Mouse (Mus musculus) C3H10T1/2 (cell line): Measurements from ENCODE around the gene Ap2m1. TPM values are rescaled to one million over a fixed set of nuclear protein-coding genes. Genes with fewer than 3 reads are reported as not detected.

Experiments
- polyA plus RNA-seq, 2 experiments: library from polyadenylated mRNA; unstranded; fragments of >200 nt; fragmentation: generic; extraction: Trizol; gene quantifications; one replicate each; pipeline ENCODE4 v1.2.1; 2012; ENCODE audit warnings: missing spikeins in 2 of 2

The Ap2m1 gene
- polyA plus RNA-seq: 100 to 1,000 TPM; 391 to 480 TPM

GRCm38 (mm10) chr16:20535296-20536080, at the start of gene Ap2m1:
Gene Ap2m1 (plus strand): TSS chr16:20535478.

DNA sequence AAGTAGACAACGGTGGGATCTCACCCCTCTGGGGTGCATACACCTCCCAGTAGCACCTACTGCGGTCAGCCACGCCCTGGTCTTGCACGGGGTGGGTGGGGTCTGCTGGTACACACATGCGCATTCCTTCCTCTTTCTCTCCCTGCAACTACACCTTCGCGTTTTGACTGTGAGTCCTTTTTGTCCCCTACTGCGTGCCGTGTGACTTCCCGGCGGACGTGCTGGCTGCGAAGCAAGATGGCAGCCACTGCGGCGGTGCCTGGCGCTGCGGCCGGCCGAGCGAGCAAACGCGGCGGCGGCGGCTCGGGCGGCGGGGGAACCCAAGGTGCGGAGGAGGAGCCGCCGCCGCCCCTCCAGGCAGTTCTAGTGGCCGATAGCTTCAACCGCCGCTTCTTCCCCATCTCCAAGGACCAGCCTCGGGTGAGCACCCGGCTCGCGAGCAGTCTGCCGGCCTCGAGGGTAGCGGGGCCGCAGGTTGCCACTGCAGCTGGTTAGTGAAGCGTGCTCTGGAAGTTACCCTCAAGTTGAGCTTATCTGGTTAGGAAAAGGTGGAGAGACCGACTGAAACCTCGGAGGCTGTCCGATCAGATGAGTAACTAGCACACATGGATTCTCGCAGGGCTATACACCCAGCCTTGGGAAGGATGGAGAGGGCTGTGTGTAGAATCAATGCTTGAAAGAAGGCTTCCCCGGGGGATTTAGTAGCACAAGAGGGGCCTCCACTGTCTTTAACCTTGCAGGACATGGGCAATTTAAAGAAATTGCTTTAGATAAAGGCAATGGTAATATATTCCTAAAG, 36.4 kb upstream of the Ap2m1 start, which contains the start of gene Eif2b5:
TSS of gene Eif2b5 (plus strand) at position 141 of the 799 bp plus-strand sequence.

DNA sequence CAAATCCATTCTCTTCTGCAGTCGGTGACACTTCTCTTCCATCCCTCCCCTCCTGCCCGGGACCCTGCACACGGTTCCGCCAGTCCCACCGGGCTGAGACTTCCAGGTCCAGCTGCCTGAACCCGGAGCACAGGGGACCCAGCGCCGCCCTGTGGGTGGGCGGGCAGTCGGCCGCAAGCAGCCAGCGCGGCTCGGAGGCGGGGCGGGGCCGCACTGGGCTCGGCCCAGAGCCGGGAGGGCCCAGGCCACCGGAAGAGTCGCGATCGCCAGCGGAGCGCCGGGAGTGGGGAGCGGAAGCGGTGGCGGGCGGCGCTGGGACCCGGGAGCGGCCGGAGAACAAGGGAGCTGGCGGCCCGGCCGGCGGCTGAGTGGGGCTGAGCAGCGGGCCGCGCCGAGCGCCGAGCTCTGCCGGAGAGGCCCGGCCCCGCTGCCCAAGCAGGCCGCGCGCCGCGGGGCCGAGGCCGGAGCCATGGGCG, 18.5 kb upstream of the Ap2m1 start, which contains the start of gene Dvl3:
TSS of gene Dvl3 (plus strand) at position 257 of the 476 bp plus-strand sequence.

DNA sequence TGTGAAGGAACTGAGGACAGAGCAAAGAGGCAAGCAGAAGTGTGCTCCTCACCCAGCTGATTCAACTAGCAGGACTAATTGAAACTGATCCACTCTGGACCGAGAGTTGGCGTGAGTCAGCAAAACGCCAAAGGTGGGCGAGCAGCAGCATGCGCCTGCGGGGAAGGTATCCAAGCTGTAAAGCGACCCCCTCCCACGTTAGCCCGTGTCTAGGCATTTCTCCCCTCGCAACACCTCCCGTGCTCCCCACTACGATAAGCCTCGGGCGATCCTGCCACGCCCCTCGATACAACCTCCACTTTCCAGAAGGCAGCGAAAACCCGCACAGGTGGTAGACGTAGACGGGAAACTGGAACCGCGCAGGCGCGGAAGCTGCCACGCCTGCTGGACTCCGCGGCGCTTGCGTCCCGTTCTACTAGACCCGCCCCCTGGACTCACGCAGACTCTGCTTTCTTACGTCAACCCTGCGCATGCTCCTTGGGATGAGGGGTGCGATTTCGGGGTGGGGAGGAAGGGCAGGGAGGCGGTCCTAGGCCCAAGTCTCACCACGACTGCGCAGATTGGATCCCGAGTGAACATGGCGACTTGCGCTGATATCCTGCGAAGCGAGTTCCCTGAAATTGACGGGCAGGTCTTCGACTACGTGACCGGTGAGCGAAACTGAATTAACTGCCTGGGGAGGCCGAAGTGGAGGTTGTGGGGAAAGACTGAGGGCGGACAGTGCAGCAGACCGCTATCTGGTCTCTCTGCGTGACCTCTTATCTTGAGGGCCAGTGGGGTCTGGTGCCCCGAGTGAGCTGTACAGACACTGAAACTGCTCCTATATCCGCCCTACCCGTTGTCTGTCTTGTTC, 13.0 kb downstream of the Ap2m1 start, which contains the start of gene Abcf3:
TSS of gene Abcf3 (plus strand) at position 482 of the 853 bp plus-strand sequence.

DNA sequence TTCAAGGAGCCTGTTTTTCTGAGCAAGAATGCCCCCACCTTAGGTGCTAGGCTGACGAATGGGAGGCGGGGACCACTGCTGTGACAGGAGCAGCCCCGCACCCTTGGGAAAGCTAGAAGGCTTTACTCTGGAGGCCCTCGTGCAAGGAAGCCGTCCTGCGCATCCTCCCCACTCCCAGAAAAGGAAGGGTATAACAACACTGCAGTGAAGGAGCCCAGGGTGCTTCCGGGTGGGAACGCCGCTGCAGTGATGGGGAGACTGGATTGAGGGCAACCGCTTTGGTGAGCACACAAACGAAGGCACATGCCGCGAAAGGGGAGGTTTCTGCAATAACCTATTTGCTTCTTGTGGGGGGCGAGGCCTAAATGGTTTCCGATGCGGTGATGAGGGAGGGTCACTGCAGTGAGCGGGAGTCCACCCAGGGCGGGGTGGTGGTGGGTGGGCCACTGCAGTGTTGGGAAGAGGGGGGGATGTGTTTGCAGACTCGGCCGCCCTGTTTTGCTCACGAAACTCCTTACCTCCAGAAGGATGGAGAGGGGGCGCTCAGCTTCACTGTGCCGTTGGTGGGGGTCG, 54.2 kb downstream of the Ap2m1 start, which contains the start of gene Vwa5b2:
TSS of gene Vwa5b2 (plus strand) at position 106 of the 573 bp plus-strand sequence.

Other genes starting within 250 kb of the Ap2m1 start
- gene Parl, start 233.1 kb upstream of the Ap2m1 start, polyA plus RNA-seq: 10 to 100 TPM; 74.0 to 74.2 TPM
- under 1 TPM in 1 of 2 experiments, not detected in 1; 0.09 TPM for gene Cyp2ab1, start 210.1 kb upstream of the Ap2m1 start, polyA plus RNA-seq
- gene Abcc5, start 109.1 kb upstream of the Ap2m1 start, polyA plus RNA-seq: 10 to 100 TPM in 1 of 2 experiments, 1 to 10 TPM in 1; 5.8 to 36.2 TPM
- 100 to 1,000 TPM in 1 of 2 experiments, 10 to 100 TPM in 1; 71.0 to 162 TPM for gene Eif2b5, start 36.7 kb upstream of the Ap2m1 start, polyA plus RNA-seq
- gene Dvl3, start 18.5 kb upstream of the Ap2m1 start, polyA plus RNA-seq: 10 to 100 TPM in 1 of 2 experiments, 1 to 10 TPM in 1; 4.9 to 25.9 TPM
- 10 to 100 TPM; 32.1 to 35.4 TPM for gene Abcf3, start 13.1 kb downstream of the Ap2m1 start, polyA plus RNA-seq
- gene Vwa5b2, start 54.0 kb downstream of the Ap2m1 start, polyA plus RNA-seq: under 1 TPM; 0.04 TPM
- 10 to 100 TPM; 11.0 to 40.1 TPM for gene Eef1akmt4, start 76.1 kb downstream of the Ap2m1 start, polyA plus RNA-seq
- not detected for gene Gm49333, start 76.1 kb downstream of the Ap2m1 start, polyA plus RNA-seq
- 10 to 100 TPM; 15.6 to 35.6 TPM for gene Alg3, start 76.3 kb downstream of the Ap2m1 start, polyA plus RNA-seq
- 10 to 100 TPM; 10.8 to 15.4 TPM for gene Camk2n2, start 85.8 kb downstream of the Ap2m1 start, polyA plus RNA-seq
- gene Ece2, start 94.3 kb downstream of the Ap2m1 start, polyA plus RNA-seq: 1 to 10 TPM; 1.1 to 4.3 TPM
- gene Psmd2, start 116.2 kb downstream of the Ap2m1 start, polyA plus RNA-seq: 100 to 1,000 TPM; 151 to 214 TPM
- 100 to 1,000 TPM; 119 to 126 TPM for gene Eif4g1, start 132.8 kb downstream of the Ap2m1 start, polyA plus RNA-seq
- under 1 TPM; 0.01 to 0.08 TPM for gene Fam131a, start 157.8 kb downstream of the Ap2m1 start, polyA plus RNA-seq
- gene Polr2h, start 182.2 kb downstream of the Ap2m1 start, polyA plus RNA-seq: 10 to 100 TPM; 49.2 to 81.5 TPM
- gene Clcn2, start 182.3 kb downstream of the Ap2m1 start, polyA plus RNA-seq: 10 to 100 TPM in 1 of 2 experiments, 1 to 10 TPM in 1; 1.7 to 11.4 TPM
- gene Chrd, start 197.6 kb downstream of the Ap2m1 start, polyA plus RNA-seq: 1 to 10 TPM in 1 of 2 experiments, under 1 TPM in 1; 0.33 to 4.7 TPM
- gene Thpo, start 199.0 kb downstream of the Ap2m1 start, polyA plus RNA-seq: 1 to 10 TPM in 1 of 2 experiments, under 1 TPM in 1; 0.70 to 1.2 TPM